Mouse (Mus musculus) limb, embryonic 15.5 days (tissue): ENCODE measurements around the gene Avl9. TPM values are rescaled to one million over a fixed set of nuclear protein-coding genes. Genes with fewer than 3 reads are reported as not detected.

Source experiments
- ATAC-seq: fragments of 200-750 bp; cut with Nextera tagmentation; 2 replicates; pipeline ENCODE4 v1.8.0; 2017; ENCODE audit warnings: low read depth, moderate TSS enrichment; ENCODE audit not compliant: insufficient number of reproducible peaks, low FRiP score, low TSS enrichment
- H3K27ac ChIP-seq: fragments of 300-500 bp; sonication (generic); 2 replicates; pipeline ENCODE4 v1.5.1; 2015; ENCODE audit warnings: moderate library complexity, mild to moderate bottlenecking, inconsistent platforms
- H3K27me3 ChIP-seq: fragments of 300-500 bp; sonication (generic); 2 replicates; pipeline ENCODE4 v1.6.1; 2015; ENCODE audit warnings: inconsistent platforms
- H3K36me3 ChIP-seq: fragments of 300-500 bp; sonication (generic); 2 replicates; pipeline ENCODE4 v1.6.1; 2015; ENCODE audit warnings: inconsistent platforms
- H3K4me1 ChIP-seq: fragments of 300-500 bp; sonication (generic); 2 replicates; pipeline ENCODE4 v1.6.1; 2015; ENCODE audit warnings: inconsistent platforms
- H3K4me2 ChIP-seq: fragments of 300-500 bp; sonication (generic); 2 replicates; pipeline ENCODE4 v1.6.1; 2015; ENCODE audit warnings: mild to moderate bottlenecking, inconsistent platforms
- H3K4me3 ChIP-seq: fragments of 300-500 bp; sonication (generic); 2 replicates; pipeline ENCODE4 v1.5.1; 2015; ENCODE audit warnings: mild to moderate bottlenecking, inconsistent platforms
- H3K9ac ChIP-seq: fragments of 300-500 bp; sonication (generic); 2 replicates; pipeline ENCODE4 v1.6.1; 2015; ENCODE audit warnings: inconsistent platforms
- H3K9me3 ChIP-seq: fragments of 300-500 bp; sonication (generic); 2 replicates; pipeline ENCODE4 v1.6.1; 2016; ENCODE audit warnings: inconsistent platforms
- WGBS: fragments of 180-500 bp; shearing (Covaris S2); methylation state at CpG from one replicate; pipeline ENCODE4 v1.1.7; 2015; 5-methylcytosine and 5-hydroxymethylcytosine counted together
- polyA plus RNA-seq: library from polyadenylated mRNA; unstranded; fragments of >200 nt; fragmentation: Nextera tagmentation; extraction: Ambion mirVana; gene quantifications from 2 replicates; pipeline ENCODE4 v1.2.1, GENCODE M21; 2015

Avl9 gene
- polyA plus RNA-seq, 1 experiment from 2014 or later: 8.2 TPM

- Histone ChIP-seq H3K9ac (no peak overlapping the region), H3K36me3 (peaks cover 43% of the 10 kb centered on the region), H3K4me1 (no peaks in the 10 kb centered on the region), H3K27ac (no peak overlapping the region), H3K4me2 (no peak overlapping the region), H3K4me3 (no peak overlapping the region), H3K9me3 (no peaks in the 10 kb centered on the region), H3K27me3 (no peaks in the 10 kb centered on the region)
- ATAC-seq: no peak
- WGBS: 83% methylated on average over 3 of the region's 3 CpGs
Measured at GRCm38 (mm10) chr6:56753719-56754118, 39.0 kb downstream of the Avl9 start.

GRCm38 (mm10) chr6:56756117-56756516, 41.4 kb downstream of the Avl9 start:
- no peaks in the 10 kb centered on the region for H3K27me3 ChIP-seq
- H3K4me1 ChIP-seq: no peaks in the 10 kb centered on the region
- no peak overlapping the region for H3K4me2 ChIP-seq
- no peaks in the 10 kb centered on the region for H3K9me3 ChIP-seq
- H3K27ac ChIP-seq: no peak overlapping the region
- no peak for ATAC-seq
- no peak overlapping the region for H3K4me3 ChIP-seq
- H3K9ac ChIP-seq: no peak overlapping the region
- H3K36me3 ChIP-seq: peaks cover 51% of the 10 kb centered on the region
- 87% methylated on average over 1 of the region's 1 CpGs for WGBS

GRCm38 (mm10) chr6:56759324-56759723, 44.6 kb downstream of the Avl9 start:
- H3K4me1 ChIP-seq: no peaks in the 10 kb centered on the region
- H3K9me3 ChIP-seq: no peaks in the 10 kb centered on the region
- H3K27me3 ChIP-seq: no peaks in the 10 kb centered on the region
- no peak overlapping the region for H3K4me3 ChIP-seq
- no peak for ATAC-seq
- no peak overlapping the region for H3K27ac ChIP-seq
- no peak overlapping the region for H3K4me2 ChIP-seq
- H3K36me3 ChIP-seq: peaks cover 54% of the 10 kb centered on the region
- no peak overlapping the region for H3K9ac ChIP-seq
- 90% methylated on average over 1 of the region's 1 CpGs for WGBS

GRCm38 (mm10) chr6:56765265-56765664, 50.6 kb downstream of the Avl9 start:
- H3K9me3 ChIP-seq: no peaks in the 10 kb centered on the region
- H3K4me1 ChIP-seq: no peaks in the 10 kb centered on the region
- no peak overlapping the region for H3K9ac ChIP-seq
- no peak for ATAC-seq
- no peak overlapping the region for H3K27ac ChIP-seq
- H3K4me3 ChIP-seq: no peak overlapping the region
- WGBS: 79% methylated on average over 3 of the region's 3 CpGs
- no peaks in the 10 kb centered on the region for H3K27me3 ChIP-seq
- H3K4me2 ChIP-seq: no peak overlapping the region
- peaks cover 14% of the 10 kb centered on the region for H3K36me3 ChIP-seq

GRCm38 (mm10) chr6:56765696-56766095, 51.0 kb downstream of the Avl9 start:
- H3K9me3 ChIP-seq: no peaks in the 10 kb centered on the region
- ATAC-seq: no peak
- H3K27me3 ChIP-seq: no peaks in the 10 kb centered on the region
- H3K27ac ChIP-seq: no peak overlapping the region
- peaks cover 14% of the 10 kb centered on the region for H3K36me3 ChIP-seq
- no peak overlapping the region for H3K9ac ChIP-seq
- H3K4me1 ChIP-seq: no peaks in the 10 kb centered on the region
- no peak overlapping the region for H3K4me3 ChIP-seq
- WGBS: 72% methylated on average over 4 of the region's 4 CpGs
- H3K4me2 ChIP-seq: no peak overlapping the region

GRCm38 (mm10) chr6:56775816-56776215, 61.1 kb downstream of the Avl9 start:
- WGBS: 53% methylated on average over 3 of the region's 3 CpGs
- no peaks in the 10 kb centered on the region for H3K27me3 ChIP-seq
- peaks cover 49% of the 10 kb centered on the region for H3K36me3 ChIP-seq

GRCm38 (mm10) chr6:56779636-56780035, 64.9 kb downstream of the Avl9 start:
- WGBS: 93% methylated on average over 5 of the region's 5 CpGs
- H3K9ac ChIP-seq: no peak overlapping the region
- no peak for ATAC-seq

More at GRCm38 (mm10) chr6:56775816-56776215, 61.1 kb downstream of the Avl9 start:
- Histone ChIP-seq H3K9ac (no peak overlapping the region), H3K9me3 (no peaks in the 10 kb centered on the region), H3K4me2 (no peak overlapping the region), H3K4me3 (no peak overlapping the region), H3K4me1 (no peaks in the 10 kb centered on the region), H3K27ac (no peak overlapping the region)
- ATAC-seq: no peak

GRCm38 (mm10) chr6:56783561-56784272, 69.0 kb downstream of the Avl9 start:
- H3K4me3 ChIP-seq: no peak overlapping the region
- H3K27ac ChIP-seq: no peak overlapping the region
- ATAC-seq: no peak
- H3K36me3 ChIP-seq: peaks cover 42% of the 10 kb centered on the region
- peaks cover 4% of the 10 kb centered on the region; the same call in 1 of the 2 replicates for H3K4me1 ChIP-seq
- H3K27me3 ChIP-seq: no peaks in the 10 kb centered on the region
- 86% methylated on average over 4 of the region's 4 CpGs for WGBS
- no peak overlapping the region for H3K9ac ChIP-seq
- H3K9me3 ChIP-seq: no peaks in the 10 kb centered on the region
- H3K4me2 ChIP-seq: no peak overlapping the region

More at GRCm38 (mm10) chr6:56779636-56780035, 64.9 kb downstream of the Avl9 start:
- H3K4me2 ChIP-seq: no peak overlapping the region
- no peak overlapping the region for H3K4me3 ChIP-seq
- H3K27ac ChIP-seq: no peak overlapping the region
- H3K27me3 ChIP-seq: no peaks in the 10 kb centered on the region
- peaks cover 49% of the 10 kb centered on the region for H3K36me3 ChIP-seq
- no peaks in the 10 kb centered on the region for H3K9me3 ChIP-seq
- H3K4me1 ChIP-seq: no peaks in the 10 kb centered on the region

GRCm38 (mm10) chr6:56785068-56785467, 70.4 kb downstream of the Avl9 start:
- Histone ChIP-seq H3K9me3 (no peaks in the 10 kb centered on the region), H3K27ac (no peak overlapping the region), H3K4me1 (peaks cover 4% of the 10 kb centered on the region; the same call in 1 of the 2 replicates), H3K4me3 (no peak overlapping the region), H3K27me3 (no peaks in the 10 kb centered on the region), H3K4me2 (no peak overlapping the region), H3K36me3 (peaks cover 34% of the 10 kb centered on the region), H3K9ac (no peak overlapping the region)
- no peak for ATAC-seq
- WGBS: 80% methylated on average over 5 of the region's 5 CpGs

- no peak overlapping the region for H3K27ac ChIP-seq
- WGBS: 82% methylated on average over 2 of the region's 2 CpGs
- H3K9me3 ChIP-seq: no peaks in the 10 kb centered on the region
- H3K36me3 ChIP-seq: peaks cover 22% of the 10 kb centered on the region
- H3K4me3 ChIP-seq: no peak overlapping the region
- peaks cover 4% of the 10 kb centered on the region; the same call in 1 of the 2 replicates for H3K4me1 ChIP-seq
- H3K9ac ChIP-seq: no peak overlapping the region
- no peaks in the 10 kb centered on the region for H3K27me3 ChIP-seq
- H3K4me2 ChIP-seq: no peak overlapping the region
- ATAC-seq: no peak
Measured at GRCm38 (mm10) chr6:56787668-56788067, 73.0 kb downstream of the Avl9 start.

- no peak for ATAC-seq
- H3K4me2 ChIP-seq: no peak overlapping the region
- H3K27me3 ChIP-seq: no peaks in the 10 kb centered on the region
- no peak overlapping the region for H3K9ac ChIP-seq
- peaks cover 18% of the 10 kb centered on the region for H3K36me3 ChIP-seq
- H3K27ac ChIP-seq: no peak overlapping the region
- H3K9me3 ChIP-seq: no peaks in the 10 kb centered on the region
- no peak overlapping the region for H3K4me3 ChIP-seq
- peaks cover 4% of the 10 kb centered on the region; the same call in 1 of the 2 replicates for H3K4me1 ChIP-seq
- WGBS: 87% methylated on average over 3 of the region's 3 CpGs
Measured at GRCm38 (mm10) chr6:56789336-56789735, 74.6 kb downstream of the Avl9 start.

GRCm38 (mm10) chr6:56794834-56795233, 80.1 kb downstream of the Avl9 start:
- Histone ChIP-seq H3K4me2 (peak overlapping the region; percentile 66; the same call in 1 of the 2 replicates), H3K9ac (no peak overlapping the region), H3K9me3 (no peaks in the 10 kb centered on the region), H3K4me3 (no peak overlapping the region), H3K4me1 (peaks cover 7% of the 10 kb centered on the region; the same call in 1 of the 2 replicates), H3K36me3 (no peaks in the 10 kb centered on the region), H3K27ac (no peak overlapping the region), H3K27me3 (no peaks in the 10 kb centered on the region)
- ATAC-seq: no peak
- WGBS: 87% methylated on average over 5 of the region's 5 CpGs
